Mouse (Mus musculus) C2C12 (cell line): ENCODE measurements around the gene Myh6.

ENCODE experiments used
- CTCF ChIP-seq: IDR thresholded peaks from one replicate; pipeline ENCODE4 v1.5.1; 2011; ENCODE audit not compliant: control insufficient read depth, insufficient read depth, insufficient read length
- MAX ChIP-seq: IDR thresholded peaks from one replicate; pipeline ENCODE4 v1.6.1; 2011; ENCODE audit warnings: mild to moderate bottlenecking, control low read depth

GRCm38 (mm10) chr14:54981934-54982333 lies 15.2 kb upstream of the Myh6 start:
- TF ChIP-seq CTCF (no peak), MAX (no peak)
